Mouse (Mus musculus): ENCODE data around the gene Cmss1. TPM values are rescaled to one million over a fixed set of nuclear protein-coding genes. Genes with fewer than 3 reads are reported as not detected.

Gene Cmss1
- total RNA-seq, 2 experiments from 2014 or later = 15.9 to 16.1 TPM

GRCm38 (mm10) chr16:57291696-57292095 is 315.0 kb downstream of the Cmss1 start:
- intact Hi-C loops (cut with DNase I) = no loop called here
- no peak for DNase-seq (ENCODE audit: low spot score in 2 of 2)

- intact Hi-C loops (cut with DNase I) = no loop called here
- DNase-seq (ENCODE audit: low spot score in 2 of 2) = no peak
Observed at GRCm38 (mm10) chr16:57281417-57281816, 325.2 kb downstream of the Cmss1 start.

- intact Hi-C loops (cut with DNase I) = no loop called here
- DNase-seq (ENCODE audit: low spot score in 2 of 2) = peak in 1 of 2 experiments; percentile 14
Observed at GRCm38 (mm10) chr16:57280221-57281217, 326.1 kb downstream of the Cmss1 start.

- DNase-seq (ENCODE audit: low spot score in 2 of 2) = no peak
- intact Hi-C loops (cut with DNase I) = no loop called here
Observed at GRCm38 (mm10) chr16:57278976-57279626, 327.6 kb downstream of the Cmss1 start.

GRCm38 (mm10) chr16:57269751-57270150 is 336.9 kb downstream of the Cmss1 start:
- no peak for DNase-seq (ENCODE audit: low spot score in 2 of 2)
- intact Hi-C loops (cut with DNase I) = no loop called here

- DNase-seq (ENCODE audit: low spot score in 2 of 2) = peak; percentile 64 to 91
- intact Hi-C loops (cut with DNase I) = loop anchor here (1.0 kb wide), 2 partner anchors 91 to 121 kb away; no protein-coding TSS in a partner anchor
Observed at GRCm38 (mm10) chr16:57268058-57268841, 338.4 kb downstream of the Cmss1 start.

- intact Hi-C loops (cut with DNase I) = no loop called here
- DNase-seq (ENCODE audit: low spot score in 2 of 2) = no peak
Observed at GRCm38 (mm10) chr16:57267068-57267467, 339.6 kb downstream of the Cmss1 start.

DNA sequence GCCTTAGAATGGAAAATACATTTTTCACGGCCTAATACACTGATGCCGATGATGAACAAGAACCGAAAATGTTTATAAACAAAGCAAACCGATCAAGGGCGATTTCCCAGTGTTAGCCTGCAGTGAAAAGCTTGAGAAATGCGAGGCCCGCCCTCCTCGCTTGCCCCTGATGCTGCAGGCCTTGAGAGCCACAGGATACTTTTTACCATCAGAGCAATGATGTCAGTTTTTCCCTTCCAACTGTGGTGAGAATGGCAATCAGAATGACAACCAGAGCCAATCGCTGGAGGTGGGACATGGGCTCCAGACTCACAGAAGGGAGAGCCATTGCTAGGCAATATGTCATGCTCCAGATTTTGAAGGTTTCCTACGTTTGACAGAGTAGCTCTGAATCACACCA is 346.5 kb downstream of the Cmss1 start:
- DNase-seq (ENCODE audit: low spot score in 2 of 2) = no peak
- intact Hi-C loops (cut with DNase I) = no loop called here

DNA sequence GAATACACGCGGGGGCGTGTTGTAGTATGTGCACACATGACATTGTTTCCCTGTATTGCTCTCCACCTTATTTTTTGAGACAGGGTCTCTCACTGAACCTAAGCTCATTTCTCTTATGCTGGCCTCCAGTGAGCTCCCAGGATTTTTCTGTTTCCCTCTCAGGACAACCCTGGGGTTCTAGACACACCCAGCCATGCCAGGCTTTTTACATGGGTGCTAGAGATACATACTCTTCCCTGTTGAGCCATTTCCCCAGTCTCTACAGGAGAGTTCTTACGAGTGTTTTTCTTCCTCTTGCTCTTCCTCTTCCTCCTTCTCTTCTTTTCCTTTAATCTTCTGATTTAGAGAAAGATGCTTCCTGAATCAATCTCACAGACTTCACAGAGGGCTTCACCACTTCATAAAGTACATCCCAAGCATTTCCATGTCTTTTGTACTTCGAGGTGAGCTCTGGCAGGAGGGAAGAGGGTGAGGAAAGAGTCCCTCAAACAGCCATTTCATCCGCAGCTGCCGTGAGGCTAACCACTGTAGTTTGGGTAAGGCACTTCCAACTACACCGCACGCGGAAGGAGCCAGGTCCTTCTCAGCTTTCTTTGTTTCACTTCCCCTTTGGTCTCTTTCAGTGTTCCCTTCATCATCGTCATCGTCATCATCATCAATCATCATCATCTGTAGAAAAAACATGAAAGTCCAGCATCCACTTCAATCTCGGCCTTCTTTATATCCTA is 347.1 kb downstream of the Cmss1 start:
- no peak for DNase-seq (ENCODE audit: low spot score in 2 of 2)
- intact Hi-C loops (cut with DNase I) = no loop called here

Other genes with a start within 250 kb of the Cmss1 start
- 1 to 10 TPM; 2.3 to 3.3 TPM for gene Col8a1, start 147.9 kb upstream of the Cmss1 start, total RNA-seq (2021)

Data from left cerebral cortex, postnatal 25 days (tissue).